Mouse (Mus musculus) forebrain, embryonic 13.5 days (tissue): Measurements from ENCODE around the gene Cox8a. TPM values are rescaled to one million over a fixed set of nuclear protein-coding genes. Genes with fewer than 3 reads are reported as not detected.
A peak's percentile ranks its signal among the peaks of the same experiment; 100 is the strongest.

Source experiments
- ATAC-seq: fragments of 200-750 bp; cut with Nextera tagmentation; 2 replicates; pipeline ENCODE4 v1.8.0; 2017
- H3K27ac ChIP-seq: fragments of 300-500 bp; sonication (generic); 2 replicates; pipeline ENCODE4 v1.5.1; 2015; ENCODE audit warnings: inconsistent platforms, mild to moderate bottlenecking, moderate library complexity
- H3K27me3 ChIP-seq: fragments of 300-500 bp; sonication (generic); 2 replicates; pipeline ENCODE4 v1.6.1; 2015; ENCODE audit warnings: mild to moderate bottlenecking, inconsistent platforms
- H3K36me3 ChIP-seq: fragments of 300-500 bp; sonication (generic); 2 replicates; pipeline ENCODE4 v1.6.1; 2015; ENCODE audit warnings: mild to moderate bottlenecking, inconsistent platforms; ENCODE audit not compliant: poor library complexity, severe bottlenecking
- H3K4me1 ChIP-seq: fragments of 300-500 bp; sonication (generic); 2 replicates; pipeline ENCODE4 v1.6.1; 2015; ENCODE audit warnings: inconsistent platforms
- H3K4me2 ChIP-seq: fragments of 300-500 bp; sonication (generic); 2 replicates; pipeline ENCODE4 v1.6.1; 2015; ENCODE audit warnings: inconsistent platforms, mild to moderate bottlenecking, moderate library complexity
- H3K4me3 ChIP-seq: fragments of 300-500 bp; sonication (generic); 2 replicates; pipeline ENCODE4 v1.5.1; 2015; ENCODE audit warnings: mild to moderate bottlenecking, inconsistent platforms
- H3K9ac ChIP-seq: fragments of 300-500 bp; sonication (generic); 2 replicates; pipeline ENCODE4 v1.6.1; 2015; ENCODE audit warnings: mild to moderate bottlenecking, inconsistent platforms
- H3K9me3 ChIP-seq: fragments of 300-500 bp; sonication (generic); replicated peaks from 2 replicates; pipeline ENCODE4 v1.6.1; 2016; ENCODE audit warnings: inconsistent platforms
- WGBS: fragments of 180-500 bp; shearing (Covaris S2); methylation state at CpG from one replicate; pipeline ENCODE4 v1.1.7; 2015; 5-methylcytosine and 5-hydroxymethylcytosine counted together
- polyA plus RNA-seq: library from polyadenylated mRNA; unstranded; fragments of >200 nt; fragmentation: Nextera tagmentation; extraction: Ambion mirVana; gene quantifications from 2 replicates; pipeline ENCODE4 v1.2.1, GENCODE M21; 2015

Gene Cox8a
- polyA plus RNA-seq, 1 experiment from 2014 or later = 749 TPM

DNA sequence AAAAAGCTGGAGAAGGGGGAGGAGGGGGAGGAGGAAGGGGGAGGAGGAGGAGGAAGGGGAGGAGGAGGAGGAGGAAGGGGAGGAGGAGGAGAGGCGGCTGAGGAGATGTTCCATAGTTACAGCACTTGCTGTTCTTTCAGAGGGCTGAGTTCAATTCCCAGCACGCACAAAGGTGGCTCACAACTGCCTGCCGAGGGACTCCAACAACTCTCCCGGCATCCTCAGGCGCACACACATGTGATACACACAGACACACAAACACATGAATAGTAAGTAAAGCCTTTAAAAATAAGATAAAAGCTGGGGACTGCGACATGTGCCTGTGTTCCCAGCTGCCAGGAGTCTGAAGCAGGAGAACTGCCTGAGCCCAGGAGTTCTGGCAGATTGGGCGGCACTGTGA is 35.9 kb downstream of the Cox8a start:
- Histone ChIP-seq H3K4me3 (no peak overlapping the region), H3K4me2 (peak overlapping the region; percentile 46; the same call in 1 of the 2 replicates), H3K27ac (peak overlapping the region; percentile 51), H3K9me3 (no peaks in the 10 kb centered on the region), H3K9ac (no peak overlapping the region), H3K27me3 (peaks cover 21% of the 10 kb centered on the region), H3K36me3 (no peaks in the 10 kb centered on the region), H3K4me1 (peaks cover 90% of the 10 kb centered on the region)
- ATAC-seq = no peak
- WGBS = 34% methylated on average over 7 of the region's 7 CpGs

DNA sequence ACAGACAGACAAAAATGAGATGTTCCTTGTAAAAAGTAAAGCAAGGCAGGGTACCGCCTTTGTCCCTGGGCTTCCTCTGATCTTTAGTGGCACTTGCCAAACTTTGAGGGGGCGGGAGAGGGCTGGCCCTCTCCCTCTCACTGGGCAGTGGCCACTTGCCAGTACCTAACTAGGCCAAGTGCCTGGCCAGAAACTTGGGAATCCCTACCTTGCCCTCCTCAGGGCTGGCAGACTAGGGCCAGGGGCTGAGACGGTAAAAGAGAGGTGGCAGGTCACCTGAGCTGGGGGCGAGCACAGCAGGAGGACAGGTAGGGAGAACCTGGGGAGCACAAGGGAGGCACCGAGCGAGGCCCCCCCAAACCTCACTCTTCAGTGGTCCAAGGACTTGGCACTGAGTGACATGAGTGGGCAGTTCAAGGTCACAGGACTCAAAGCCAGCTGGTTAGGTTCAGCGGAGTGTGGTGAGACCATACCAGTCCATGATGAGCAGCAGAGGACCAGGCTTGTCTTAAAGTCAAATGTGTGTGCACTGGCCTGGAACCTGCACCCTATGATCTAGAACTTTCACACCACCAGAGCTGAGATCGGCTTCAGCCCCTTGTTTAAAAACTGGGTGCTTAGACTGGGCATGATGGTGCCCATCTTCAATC is 36.5 kb downstream of the Cox8a start:
- H3K27me3 ChIP-seq = peaks cover 16% of the 10 kb centered on the region
- no peaks in the 10 kb centered on the region for H3K9me3 ChIP-seq
- WGBS = 71% methylated on average over 8 of the region's 8 CpGs
- no peaks in the 10 kb centered on the region for H3K36me3 ChIP-seq
- H3K9ac ChIP-seq = no peak overlapping the region
- H3K4me1 ChIP-seq = peaks cover 93% of the 10 kb centered on the region
- H3K4me3 ChIP-seq = no peak overlapping the region
- ATAC-seq = no peak
- H3K4me2 ChIP-seq = no peak overlapping the region
- no peak overlapping the region for H3K27ac ChIP-seq

DNA sequence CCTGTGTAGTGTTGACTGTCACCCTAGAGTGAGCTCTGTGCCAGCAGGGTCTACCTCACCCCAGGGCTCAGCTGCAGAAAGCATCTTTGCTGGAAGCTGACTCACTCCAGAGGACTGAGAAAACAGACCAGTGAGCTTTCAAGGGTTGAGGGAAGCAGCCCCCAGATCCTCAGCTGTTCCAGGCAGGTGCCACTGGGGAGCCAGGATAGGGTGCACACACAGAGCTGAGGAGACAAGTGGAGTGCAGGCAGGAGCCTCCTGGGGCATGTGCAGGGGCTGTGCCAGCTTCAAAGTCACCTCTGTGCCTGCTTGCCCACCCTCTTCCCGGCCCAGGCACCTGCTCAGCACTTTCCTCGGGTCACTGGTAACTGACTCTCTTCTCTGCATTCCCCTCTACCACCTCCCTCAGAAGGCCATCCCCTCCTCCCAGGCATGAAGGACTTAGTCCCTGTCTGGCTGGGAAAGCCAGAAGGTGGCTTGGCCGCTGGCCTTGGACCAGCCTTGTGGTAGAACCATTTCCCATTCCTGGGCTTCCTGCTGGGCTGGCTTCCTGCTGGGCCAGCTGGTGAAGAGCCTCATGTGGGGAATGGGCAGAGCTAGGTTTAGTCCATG is 38.5 kb downstream of the Cox8a start:
- WGBS = 57% methylated on average over 3 of the region's 3 CpGs
- no peaks in the 10 kb centered on the region for H3K36me3 ChIP-seq
- H3K4me1 ChIP-seq = peaks cover 85% of the 10 kb centered on the region
- H3K4me2 ChIP-seq = no peak overlapping the region
- no peak for ATAC-seq
- H3K9me3 ChIP-seq = no peaks in the 10 kb centered on the region
- peaks cover 5% of the 10 kb centered on the region; the same call in 1 of the 2 replicates for H3K27me3 ChIP-seq
- H3K4me3 ChIP-seq = no peak overlapping the region
- H3K27ac ChIP-seq = peak overlapping the region; percentile 32
- no peak overlapping the region for H3K9ac ChIP-seq

DNA sequence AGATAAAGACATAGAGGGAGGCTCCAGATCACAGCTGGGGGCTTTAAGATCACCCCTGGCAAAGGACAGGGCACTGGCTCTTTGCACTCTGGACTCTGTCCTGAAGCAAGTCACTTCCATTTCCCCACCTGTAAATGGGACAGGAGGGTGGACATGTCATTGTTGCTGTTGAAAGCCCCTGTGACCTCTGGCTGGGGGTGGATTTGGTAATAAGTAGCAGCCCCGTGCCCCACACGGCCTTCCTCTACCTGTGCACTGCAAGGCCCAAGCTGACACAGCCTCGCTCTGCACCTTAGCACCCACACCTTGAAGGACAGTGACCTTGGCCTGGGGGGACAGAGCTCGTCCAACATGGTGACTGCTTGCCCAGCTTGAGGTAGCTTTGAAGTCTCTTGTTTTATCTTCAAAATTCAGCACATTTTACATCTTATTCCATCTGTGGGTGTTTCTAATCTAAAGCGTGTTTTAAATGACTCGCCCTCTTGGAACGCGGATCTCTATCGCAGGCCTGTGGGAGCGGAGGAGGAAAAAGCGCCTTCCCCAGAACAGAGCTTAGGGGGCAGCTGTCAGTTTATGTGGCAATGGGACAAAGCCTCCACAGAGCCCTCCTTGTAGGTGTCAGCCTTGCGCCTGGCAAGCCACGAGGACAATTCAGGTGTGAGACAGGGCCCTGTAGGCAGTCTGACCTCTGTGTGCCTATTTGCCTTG is 39.5 kb downstream of the Cox8a start:
- no peak overlapping the region for H3K9ac ChIP-seq
- no peak overlapping the region for H3K4me2 ChIP-seq
- H3K27ac ChIP-seq = no peak overlapping the region
- H3K4me1 ChIP-seq = peaks cover 81% of the 10 kb centered on the region
- no peaks in the 10 kb centered on the region for H3K9me3 ChIP-seq
- no peaks in the 10 kb centered on the region for H3K36me3 ChIP-seq
- 48% methylated on average over 13 of the region's 13 CpGs for WGBS
- H3K27me3 ChIP-seq = no peaks in the 10 kb centered on the region
- ATAC-seq = peak; percentile 5; the same call in 1 of the 2 replicates
- H3K4me3 ChIP-seq = no peak overlapping the region

DNA sequence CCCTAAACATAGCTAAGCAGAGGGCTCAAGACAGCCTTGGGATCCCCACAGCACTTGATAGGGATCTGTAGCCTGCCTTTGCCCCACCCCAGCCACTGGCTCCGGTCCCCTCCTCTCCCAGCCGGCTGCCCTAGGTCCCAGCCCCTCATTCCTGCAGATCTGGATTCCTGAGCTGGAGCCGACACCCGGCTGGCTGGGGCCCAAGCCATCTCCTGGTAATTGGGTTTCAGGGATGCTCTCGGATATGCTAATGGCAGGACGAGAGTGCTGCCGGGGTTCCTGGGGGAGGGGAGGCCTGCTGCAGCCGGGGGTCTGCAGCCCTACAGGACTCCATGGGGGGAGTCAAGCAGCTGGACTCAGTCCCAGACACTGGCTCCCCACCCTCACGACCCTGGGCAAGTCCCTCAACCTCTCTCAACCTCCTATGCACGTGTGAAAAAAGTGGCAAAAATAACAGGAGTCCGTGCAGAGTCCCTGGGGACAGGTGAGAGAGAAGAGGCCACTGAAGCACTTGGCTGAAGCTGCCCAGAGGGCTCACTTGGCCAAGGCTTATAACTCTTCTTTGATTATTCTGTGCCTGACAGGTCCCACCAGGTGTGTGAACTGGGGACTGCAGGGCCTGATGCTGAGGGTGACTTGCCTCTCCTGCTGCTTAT is 41.2 kb downstream of the Cox8a start:
- peak; percentile 12; the same call in 1 of the 2 replicates for ATAC-seq
- 6% methylated on average over 11 of the region's 11 CpGs for WGBS
- peak overlapping the region; percentile 22 for H3K27ac ChIP-seq

DNA sequence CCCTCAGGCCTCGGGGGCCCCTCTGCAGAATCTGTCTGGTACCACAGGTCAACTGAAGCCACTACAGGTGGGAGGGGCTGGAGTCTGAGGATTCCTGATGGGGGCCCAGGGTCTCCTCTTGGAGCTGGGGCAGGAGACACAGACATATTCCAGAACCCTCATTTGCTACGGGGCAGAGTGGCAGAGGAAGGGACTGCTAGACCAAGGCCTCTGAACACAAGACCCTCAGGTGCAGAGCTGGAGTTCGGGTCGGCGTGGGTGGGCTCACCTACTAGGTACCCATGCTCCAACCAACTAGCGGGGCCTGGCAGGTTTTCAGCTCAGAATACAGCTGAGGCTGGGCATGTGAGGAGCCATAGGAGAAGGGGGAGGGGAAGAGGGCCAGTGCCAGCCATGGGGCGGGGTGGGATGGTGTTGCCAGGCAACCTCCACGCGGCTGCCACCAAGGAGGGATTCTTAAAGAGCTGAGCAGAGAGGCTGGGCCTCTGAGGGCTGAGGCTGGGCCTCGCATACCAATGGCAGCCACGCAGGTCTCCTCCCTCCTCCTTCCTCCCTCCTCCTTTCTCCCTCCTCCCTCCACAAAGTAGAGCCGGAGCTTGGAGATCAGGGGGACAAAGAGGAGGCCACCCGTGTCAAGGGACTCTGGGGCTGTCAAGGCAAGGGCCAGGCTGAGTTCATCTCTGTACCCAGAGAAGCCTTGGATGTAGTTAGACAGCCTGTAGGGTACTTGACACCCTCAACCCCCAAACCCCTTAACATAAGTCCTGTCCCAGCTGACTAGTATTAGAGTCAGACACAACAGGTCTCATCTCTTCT is 45.2 kb downstream of the Cox8a start:
- peaks cover 47% of the 10 kb centered on the region for H3K4me1 ChIP-seq

More for the DNA sequence above, 41.2 kb downstream of the Cox8a start:
- H3K9ac ChIP-seq = peak overlapping the region; percentile 27; the same call in 1 of the 2 replicates
- no peaks in the 10 kb centered on the region for H3K27me3 ChIP-seq
- H3K4me3 ChIP-seq = no peak overlapping the region
- no peaks in the 10 kb centered on the region for H3K36me3 ChIP-seq
- H3K4me1 ChIP-seq = peaks cover 80% of the 10 kb centered on the region
- peak overlapping the region; percentile 23 for H3K4me2 ChIP-seq
- H3K9me3 ChIP-seq = no peaks in the 10 kb centered on the region

DNA sequence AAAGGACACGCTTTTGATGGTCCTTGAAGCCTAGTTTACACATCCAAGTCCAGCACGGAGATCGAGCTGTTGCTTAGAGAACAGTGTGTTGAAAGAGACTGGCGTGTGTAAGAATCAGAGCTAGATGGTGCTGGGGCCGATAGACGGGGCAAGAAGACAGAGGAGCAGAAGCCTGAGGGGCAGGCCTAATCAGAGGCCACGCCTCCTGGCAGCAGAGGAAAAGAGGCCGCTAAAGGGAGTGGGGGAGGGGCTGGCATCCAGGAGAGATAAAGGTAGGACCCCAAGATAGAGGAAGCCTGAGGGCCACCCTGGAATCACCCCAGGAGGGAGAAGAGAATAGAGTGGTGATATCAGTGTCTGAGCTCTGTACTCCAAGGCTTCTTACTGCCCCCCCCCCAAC is 46.0 kb downstream of the Cox8a start:
- H3K4me3 ChIP-seq = no peak overlapping the region
- no peaks in the 10 kb centered on the region for H3K9me3 ChIP-seq
- peak overlapping the region; percentile 38 for H3K4me2 ChIP-seq
- H3K36me3 ChIP-seq = no peaks in the 10 kb centered on the region
- ATAC-seq = peak; percentile 22
- WGBS = 7% methylated on average over 8 of the region's 8 CpGs
- H3K27ac ChIP-seq = peak overlapping the region; percentile 80
- H3K9ac ChIP-seq = no peak overlapping the region; the same call in 1 of the 2 replicates
- peaks cover 45% of the 10 kb centered on the region for H3K4me1 ChIP-seq
- peaks cover 13% of the 10 kb centered on the region for H3K27me3 ChIP-seq

More for the DNA sequence above, 45.2 kb downstream of the Cox8a start:
- H3K9me3 ChIP-seq = no peaks in the 10 kb centered on the region
- H3K36me3 ChIP-seq = no peaks in the 10 kb centered on the region
- H3K27ac ChIP-seq = peak overlapping the region; percentile 80
- peak overlapping the region; percentile 9; the same call in 1 of the 2 replicates for H3K9ac ChIP-seq
- peaks cover 7% of the 10 kb centered on the region for H3K27me3 ChIP-seq
- H3K4me2 ChIP-seq = peak overlapping the region; percentile 38
- no peak overlapping the region for H3K4me3 ChIP-seq
- 6% methylated on average over 13 of the region's 13 CpGs for WGBS
- peak; percentile 96 for ATAC-seq

DNA sequence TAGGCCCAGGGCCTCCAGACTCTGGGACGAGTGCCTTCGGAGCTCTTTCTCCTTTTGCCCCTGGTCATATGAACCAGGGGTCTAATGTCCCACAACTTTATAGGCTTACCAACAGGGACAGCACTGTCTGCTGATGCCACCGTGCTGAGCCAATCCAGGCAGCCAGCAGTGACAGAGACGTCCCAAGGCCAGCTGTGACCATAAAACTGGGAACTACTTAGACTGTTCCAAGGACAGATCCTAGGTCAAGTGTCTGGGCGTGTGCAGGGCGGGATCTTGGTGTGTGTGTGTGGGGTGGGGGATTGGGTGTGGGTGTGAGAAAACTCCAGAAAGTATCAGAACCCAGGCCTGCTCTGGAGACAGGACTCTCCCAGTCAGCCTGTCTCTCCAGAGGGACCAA is 46.5 kb downstream of the Cox8a start:
- ATAC-seq = no peak
- H3K36me3 ChIP-seq = no peaks in the 10 kb centered on the region
- H3K4me1 ChIP-seq = peaks cover 45% of the 10 kb centered on the region
- H3K9ac ChIP-seq = no peak overlapping the region; the same call in 1 of the 2 replicates
- peak overlapping the region; percentile 80 for H3K27ac ChIP-seq
- no peak overlapping the region for H3K4me2 ChIP-seq
- H3K27me3 ChIP-seq = peaks cover 19% of the 10 kb centered on the region
- no peak overlapping the region for H3K4me3 ChIP-seq
- H3K9me3 ChIP-seq = no peaks in the 10 kb centered on the region
- 71% methylated on average over 6 of the region's 6 CpGs for WGBS

DNA sequence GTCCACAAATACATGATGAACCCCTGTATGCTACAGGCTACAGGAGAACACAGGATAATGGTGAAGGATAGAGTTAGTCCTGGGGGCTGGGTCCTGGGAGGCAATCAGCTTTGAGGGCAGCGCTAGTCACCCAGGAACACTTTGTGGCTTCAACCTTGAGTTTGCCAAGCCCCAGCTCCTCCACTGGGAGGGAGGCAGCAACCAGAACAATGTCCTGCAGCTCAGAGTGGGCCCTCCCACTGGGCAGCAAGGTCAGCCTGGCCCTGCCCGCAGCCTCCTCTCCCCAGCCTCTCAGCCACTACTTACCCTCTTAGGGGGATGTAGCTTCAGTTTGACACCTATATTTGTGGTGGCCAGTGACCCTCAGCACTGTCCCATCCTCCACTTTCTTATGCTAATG is 49.0 kb downstream of the Cox8a start:
- no peak overlapping the region for H3K4me3 ChIP-seq
- peaks cover 33% of the 10 kb centered on the region for H3K27me3 ChIP-seq
- peaks cover 59% of the 10 kb centered on the region for H3K4me1 ChIP-seq
- ATAC-seq = no peak
- 35% methylated on average over 2 of the region's 2 CpGs for WGBS
- no peak overlapping the region for H3K4me2 ChIP-seq
- no peak overlapping the region for H3K27ac ChIP-seq
- H3K36me3 ChIP-seq = no peaks in the 10 kb centered on the region
- no peak overlapping the region for H3K9ac ChIP-seq
- no peaks in the 10 kb centered on the region for H3K9me3 ChIP-seq

DNA sequence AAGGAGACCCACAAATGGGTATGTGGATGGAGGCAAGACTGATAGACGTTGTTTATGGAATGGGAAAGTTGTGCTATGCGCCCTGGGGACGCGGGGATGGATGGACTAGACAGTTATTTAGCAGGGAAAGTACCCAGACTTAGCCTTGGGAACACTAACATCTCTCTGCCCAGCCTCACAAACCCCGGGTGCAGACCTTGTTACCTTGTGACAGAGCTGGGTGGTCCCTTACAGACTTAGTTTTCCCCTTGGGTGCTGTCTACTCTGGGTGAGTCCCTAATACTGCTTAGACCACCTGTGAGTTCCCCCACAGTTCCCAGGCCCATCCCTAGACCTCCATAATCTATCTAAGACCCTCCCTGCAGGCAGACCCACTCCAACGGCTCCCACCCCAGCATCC is 50.6 kb downstream of the Cox8a start:
- Histone ChIP-seq H3K27ac (no peak overlapping the region), H3K4me2 (no peak overlapping the region), H3K27me3 (peaks cover 43% of the 10 kb centered on the region), H3K36me3 (no peaks in the 10 kb centered on the region), H3K4me1 (peaks cover 51% of the 10 kb centered on the region), H3K4me3 (no peak overlapping the region), H3K9ac (no peak overlapping the region), H3K9me3 (no peaks in the 10 kb centered on the region)
- 11% methylated on average over 6 of the region's 6 CpGs for WGBS
- ATAC-seq = no peak

DNA sequence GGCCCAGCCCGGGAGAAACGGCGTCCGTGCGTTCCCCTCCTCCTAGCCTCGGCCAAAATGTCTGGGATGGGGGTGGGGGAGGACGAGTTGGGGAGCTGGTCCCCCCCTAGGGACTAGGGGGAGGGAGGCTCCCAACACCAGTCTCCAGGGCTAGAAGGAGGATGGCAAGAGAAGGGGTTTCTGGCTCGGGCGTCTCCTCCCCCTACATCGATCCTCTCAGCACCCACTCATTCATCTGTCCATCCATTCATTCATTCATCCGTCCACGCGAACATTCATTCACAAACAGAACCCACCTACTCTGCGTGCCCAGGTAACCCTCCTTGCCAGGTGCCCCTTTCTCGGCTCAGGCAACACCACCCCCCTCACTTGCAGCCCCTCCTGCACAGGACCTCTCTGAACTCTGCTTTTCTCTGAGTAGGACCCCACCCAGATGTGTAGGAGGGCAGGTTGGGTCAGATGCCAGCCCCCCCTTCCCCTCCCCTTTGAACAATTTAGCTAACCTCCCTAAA is 51.2 kb downstream of the Cox8a start:
- Histone ChIP-seq H3K9me3 (no peaks in the 10 kb centered on the region), H3K36me3 (no peaks in the 10 kb centered on the region), H3K9ac (peak overlapping the region; percentile 88), H3K4me3 (peak overlapping the region; percentile 80), H3K4me2 (peak overlapping the region; percentile 98), H3K4me1 (peaks cover 46% of the 10 kb centered on the region), H3K27me3 (peaks cover 45% of the 10 kb centered on the region), H3K27ac (no peak overlapping the region)
- 5% methylated on average over 13 of the region's 15 CpGs for WGBS
- ATAC-seq = no peak; the same call in 1 of the 2 replicates
